Mouse (Mus musculus) olfactory bulb, adult 2 months (tissue): ENCODE data around the gene Adcy6. TPM values are rescaled to one million over a fixed set of nuclear protein-coding genes. Genes with fewer than 3 reads are reported as not detected.

Source experiments
- H3K27ac ChIP-seq: fragments of 200-500 bp; 2 replicates; pipeline ENCODE4 v1.5.1; 2012; ENCODE audit warnings: low read depth, low read length; ENCODE audit not compliant: insufficient read depth
- H3K4me1 ChIP-seq: fragments of 200-500 bp; 2 replicates; pipeline ENCODE4 v1.6.1; 2012; ENCODE audit warnings: low read length; ENCODE audit not compliant: control insufficient read depth, insufficient read depth
- H3K4me3 ChIP-seq: fragments of 200-500 bp; 2 replicates; pipeline ENCODE4 v1.5.1; 2012; ENCODE audit warnings: mild to moderate bottlenecking, low read depth, low read length, moderate library complexity; ENCODE audit not compliant: insufficient read depth
- CTCF ChIP-seq: fragments of 200-500 bp; IDR thresholded peaks from 2 replicates; pipeline ENCODE4 v1.5.1; 2012; ENCODE audit warnings: low read depth, mild to moderate bottlenecking, low read length, moderate library complexity; ENCODE audit not compliant: insufficient read depth
- POLR2A ChIP-seq: fragments of 200-500 bp; IDR thresholded peaks from 2 replicates; pipeline ENCODE4 v1.6.1; 2012; ENCODE audit warnings: mild to moderate bottlenecking, low read depth, low read length, moderate library complexity; ENCODE audit not compliant: insufficient read depth
- WGBS: fragments of 180-500 bp; shearing (Covaris S2); methylation state at CpG from one replicate; pipeline ENCODE4 v1.1.7; 2018; 5-methylcytosine and 5-hydroxymethylcytosine counted together
- polyA plus RNA-seq: library from polyadenylated mRNA; stranded (reverse); fragments of >200 nt; gene quantifications from 2 replicates; pipeline ENCODE4 v1.2.4, GENCODE M21; 2012; ENCODE audit warnings: low replicate concordance; ENCODE audit not compliant: missing spikeins, insufficient read depth, insufficient read length

The Adcy6 gene
- polyA plus RNA-seq, 1 experiment: not detected

- TF ChIP-seq CTCF (no peak), POLR2A (no peak)
- Histone ChIP-seq H3K4me3 (no peak overlapping the region), H3K27ac (no peak overlapping the region), H3K4me1 (peaks cover 5% of the 10 kb centered on the region)
- WGBS: 78% methylated on average over 12 of the region's 12 CpGs
Measured at GRCm38 (mm10) chr15:98644406-98644805, 34.5 kb upstream of the Adcy6 start.

- 28% methylated on average over 8 of the region's 8 CpGs for WGBS
- TF ChIP-seq POLR2A (no peak), CTCF (no peak)
- Histone ChIP-seq H3K4me1 (peaks cover 20% of the 10 kb centered on the region), H3K4me3 (no peak overlapping the region), H3K27ac (no peak overlapping the region)
Measured at GRCm38 (mm10) chr15:98640157-98640556, 30.3 kb upstream of the Adcy6 start.

- WGBS: 41% methylated on average over 3 of the region's 3 CpGs
- H3K4me3 ChIP-seq: peak overlapping the region; percentile 29
- H3K27ac ChIP-seq: peak overlapping the region; percentile 52
- TF ChIP-seq CTCF (no peak), POLR2A (no peak)
- peaks cover 35% of the 10 kb centered on the region for H3K4me1 ChIP-seq
Measured at GRCm38 (mm10) chr15:98637155-98637554, 27.3 kb upstream of the Adcy6 start.

- peak overlapping the region; percentile 72 for H3K4me3 ChIP-seq
- no peak for TF ChIP-seq CTCF
- TF ChIP-seq POLR2A: peak; percentile 45; the same call in 1 of the 2 replicates
- peaks cover 41% of the 10 kb centered on the region for H3K4me1 ChIP-seq
- 17% methylated on average over 5 of the region's 5 CpGs for WGBS
- H3K27ac ChIP-seq: peak overlapping the region; percentile 95
Measured at GRCm38 (mm10) chr15:98636517-98636916, 26.6 kb upstream of the Adcy6 start.

GRCm38 (mm10) chr15:98635291-98635841 lies 25.5 kb upstream of the Adcy6 start:
- 3% methylated on average over 21 of the region's 21 CpGs for WGBS
- Histone ChIP-seq H3K27ac (peak overlapping the region; percentile 95), H3K4me3 (peak overlapping the region; percentile 72), H3K4me1 (peaks cover 47% of the 10 kb centered on the region)
- TF ChIP-seq CTCF (no peak), POLR2A (no peak)

- peaks cover 50% of the 10 kb centered on the region for H3K4me1 ChIP-seq
- H3K27ac ChIP-seq: peak overlapping the region; percentile 57; the same call in 1 of the 2 replicates
- TF ChIP-seq CTCF (no peak), POLR2A (peak; percentile 71)
- H3K4me3 ChIP-seq: peak overlapping the region; percentile 72
- under 1% methylated on average over 58 of the region's 65 CpGs for WGBS
Measured at GRCm38 (mm10) chr15:98634541-98635081, 24.7 kb upstream of the Adcy6 start.

- peak overlapping the region; percentile 72 for H3K4me3 ChIP-seq
- peaks cover 49% of the 10 kb centered on the region for H3K4me1 ChIP-seq
- peak overlapping the region; percentile 57; the same call in 1 of the 2 replicates for H3K27ac ChIP-seq
- TF ChIP-seq CTCF (no peak), POLR2A (no peak)
- WGBS: under 1% methylated on average over 25 of the region's 25 CpGs
Measured at GRCm38 (mm10) chr15:98633822-98634470, 24.1 kb upstream of the Adcy6 start.

- whole genome bisulfite sequencing: 4% methylated on average over 4 of the region's 4 CpGs
- peaks cover 59% of the 10 kb centered on the region for H3K4me1 ChIP-seq
- 0 out of 2 replicates have a peak overlapping the region, but pooled peaks have one; percentile 36 for H3K27ac ChIP-seq
- peak overlapping the region; percentile 72 for H3K4me3 ChIP-seq
- TF ChIP-seq POLR2A (no peak), CTCF (no peak)
Measured at GRCm38 (mm10) chr15:98632921-98633320, 23.0 kb upstream of the Adcy6 start.

- Histone ChIP-seq H3K4me1 (peaks cover 54% of the 10 kb centered on the region), H3K27ac (peak overlapping the region; percentile 2; the same call in 1 of the 2 replicates), H3K4me3 (peak overlapping the region; percentile 72)
- under 1% methylated on average over 25 of the region's 25 CpGs for WGBS
- TF ChIP-seq POLR2A (peak; percentile 56; the same call in 1 of the 2 replicates), CTCF (no peak)
Measured at GRCm38 (mm10) chr15:98632107-98632744, 22.4 kb upstream of the Adcy6 start.
